Mouse (Mus musculus) CD8-positive naive resting alpha-beta T cell, adult 57 days (primary cell): Measurements from ENCODE around the gene Mrrf. TPM values are rescaled to one million over a fixed set of nuclear protein-coding genes. Genes with fewer than 3 reads are reported as not detected.

Source experiments
- total RNA-seq: library from RNA; stranded (reverse); gene quantifications from one replicate; pipeline ENCODE4 v1.2.4, GENCODE M21; 2023

Mrrf gene
- total RNA-seq, result 13.2 TPM

GRCm38 (mm10) chr2:36136300-36136941 lies at the start of gene Mrrf, which contains the start of gene Rbm18:
TSS of gene Mrrf (plus strand) at chr2:36136389.
TSS of gene Rbm18 (minus strand) at chr2:36136773.

GRCm38 (mm10) chr2:36104956-36105741 lies 31.0 kb upstream of the Mrrf start, which contains the start of gene Lhx6:
TSS of gene Lhx6 (minus strand) at chr2:36105408.

GRCm38 (mm10) chr2:36230366-36230765 lies 94.2 kb downstream of the Mrrf start, which contains the start of gene Ptgs1:
TSS of gene Ptgs1 (plus strand) at chr2:36230426.

Other genes starting within 250 kb of the Mrrf start
- gene Ttll11, start 156.5 kb upstream of the Mrrf start, total RNA-seq, result 2.1 TPM
- 39.7 TPM for gene Ndufa8, start 87.0 kb upstream of the Mrrf start, total RNA-seq
- gene Morn5, start 86.9 kb upstream of the Mrrf start, total RNA-seq, result not detected
- not detected for gene Lhx6, start 31.0 kb upstream of the Mrrf start, total RNA-seq
- 41.8 TPM for gene Rbm18, start 384 bp downstream of the Mrrf start, total RNA-seq
- 1.3 TPM for gene Ptgs1, start 94.0 kb downstream of the Mrrf start, total RNA-seq
- gene Olfr338, start 237.1 kb downstream of the Mrrf start, total RNA-seq, result 0.15 TPM